Mouse (Mus musculus) ES-Bruce4 (cell line): ENCODE data around the gene Hrh2. TPM values are rescaled to one million over a fixed set of nuclear protein-coding genes. Genes with fewer than 3 reads are reported as not detected.

Source experiments
- H3K27ac ChIP-seq: 2 replicates; pipeline ENCODE4 v1.5.1; 2012; ENCODE audit warnings: low read length, inconsistent platforms; ENCODE audit not compliant: insufficient read depth
- H3K27me3 ChIP-seq: 2 replicates; pipeline ENCODE4 v1.6.1; 2012; ENCODE audit warnings: mild to moderate bottlenecking, low read length, inconsistent platforms; ENCODE audit not compliant: control insufficient read depth, poor library complexity, insufficient read depth, severe bottlenecking
- H3K36me3 ChIP-seq: 2 replicates; pipeline ENCODE4 v1.6.1; 2012; ENCODE audit warnings: inconsistent platforms, mild to moderate bottlenecking, low read length, moderate library complexity; ENCODE audit not compliant: control insufficient read depth, poor library complexity, insufficient read depth, severe bottlenecking
- H3K4me1 ChIP-seq: one replicate; pipeline ENCODE4 v1.8.1; 2011; ENCODE audit warnings: low read length; ENCODE audit not compliant: control insufficient read depth, insufficient read depth
- H3K4me3 ChIP-seq: 2 replicates; pipeline ENCODE4 v1.5.1; 2011; ENCODE audit warnings: low read depth, mild to moderate bottlenecking, low read length
- H3K9ac ChIP-seq: 2 replicates; pipeline ENCODE4 v1.6.1; 2012; ENCODE audit warnings: low read depth, mild to moderate bottlenecking, inconsistent platforms; ENCODE audit not compliant: poor library complexity, severe bottlenecking
- H3K9me3 ChIP-seq: replicated peaks from 2 replicates; pipeline ENCODE4 v1.6.1; 2012; ENCODE audit warnings: mild to moderate bottlenecking, low read length, inconsistent platforms; ENCODE audit not compliant: control insufficient read depth, poor library complexity, insufficient read depth, severe bottlenecking
- CTCF ChIP-seq: IDR thresholded peaks from one replicate; pipeline ENCODE4 v1.8.1; 2011; ENCODE audit warnings: low read depth, low read length
- EP300 ChIP-seq: IDR thresholded peaks from 2 replicates; pipeline ENCODE4 v1.6.1; 2011; ENCODE audit warnings: low read depth, low read length; ENCODE audit not compliant: insufficient read depth
- POLR2A ChIP-seq: IDR thresholded peaks from one replicate; pipeline ENCODE4 v1.8.1; 2011; ENCODE audit warnings: low read length; ENCODE audit not compliant: insufficient read depth
- polyA plus RNA-seq: library from polyadenylated mRNA; stranded (reverse); fragments of >200 nt; gene quantifications from 2 replicates; pipeline ENCODE4 v1.2.4, GENCODE M21; 2011; ENCODE audit warnings: low read depth; ENCODE audit not compliant: missing spikeins, insufficient read depth, insufficient read length

Hrh2 gene
- polyA plus RNA-seq, 1 experiment: not detected

- no peak for TF ChIP-seq POLR2A
- TF ChIP-seq EP300: no peak
- TF ChIP-seq CTCF: no peak
- no peaks in the 10 kb centered on the region for H3K4me1 ChIP-seq
- no peaks in the 10 kb centered on the region for H3K9me3 ChIP-seq
- no peaks in the 10 kb centered on the region for H3K36me3 ChIP-seq
- no peaks in the 10 kb centered on the region for H3K27me3 ChIP-seq
- no peak overlapping the region for H3K27ac ChIP-seq
- H3K9ac ChIP-seq: no peak overlapping the region
- no peak overlapping the region for H3K4me3 ChIP-seq
Measured at GRCm38 (mm10) chr13:54176406-54177020, 15.4 kb upstream of the Hrh2 start.

GRCm38 (mm10) chr13:54177346-54177745, 14.6 kb upstream of the Hrh2 start:
- no peaks in the 10 kb centered on the region for H3K4me1 ChIP-seq
- H3K9me3 ChIP-seq: no peaks in the 10 kb centered on the region
- H3K9ac ChIP-seq: no peak overlapping the region
- no peaks in the 10 kb centered on the region for H3K36me3 ChIP-seq
- H3K27me3 ChIP-seq: no peaks in the 10 kb centered on the region
- TF ChIP-seq CTCF (no peak), POLR2A (no peak), EP300 (no peak)
- H3K4me3 ChIP-seq: no peak overlapping the region
- H3K27ac ChIP-seq: no peak overlapping the region

GRCm38 (mm10) chr13:54178647-54179046, 13.3 kb upstream of the Hrh2 start:
- H3K27ac ChIP-seq: no peak overlapping the region
- H3K9ac ChIP-seq: no peak overlapping the region
- H3K27me3 ChIP-seq: no peaks in the 10 kb centered on the region
- H3K9me3 ChIP-seq: no peaks in the 10 kb centered on the region
- H3K4me1 ChIP-seq: no peaks in the 10 kb centered on the region
- no peak for TF ChIP-seq EP300
- TF ChIP-seq POLR2A: no peak
- no peak for TF ChIP-seq CTCF
- no peaks in the 10 kb centered on the region for H3K36me3 ChIP-seq
- H3K4me3 ChIP-seq: no peak overlapping the region

- no peaks in the 10 kb centered on the region for H3K4me1 ChIP-seq
- no peak overlapping the region for H3K4me3 ChIP-seq
- no peaks in the 10 kb centered on the region for H3K27me3 ChIP-seq
- H3K9ac ChIP-seq: no peak overlapping the region
- no peak overlapping the region for H3K27ac ChIP-seq
- TF ChIP-seq POLR2A (no peak), EP300 (no peak), CTCF (no peak)
- no peaks in the 10 kb centered on the region for H3K36me3 ChIP-seq
- H3K9me3 ChIP-seq: no peaks in the 10 kb centered on the region
Measured at GRCm38 (mm10) chr13:54179971-54180370, 12.0 kb upstream of the Hrh2 start.

GRCm38 (mm10) chr13:54180461-54180860, 11.5 kb upstream of the Hrh2 start:
- Histone ChIP-seq H3K4me3 (no peak overlapping the region), H3K27ac (no peak overlapping the region), H3K27me3 (no peaks in the 10 kb centered on the region), H3K9ac (no peak overlapping the region), H3K4me1 (no peaks in the 10 kb centered on the region), H3K36me3 (no peaks in the 10 kb centered on the region), H3K9me3 (no peaks in the 10 kb centered on the region)
- TF ChIP-seq POLR2A (no peak), EP300 (no peak), CTCF (no peak)

GRCm38 (mm10) chr13:54181318-54181717, 10.6 kb upstream of the Hrh2 start:
- H3K27ac ChIP-seq: no peak overlapping the region
- TF ChIP-seq POLR2A (no peak), EP300 (no peak), CTCF (no peak)
- no peak overlapping the region for H3K9ac ChIP-seq
- no peaks in the 10 kb centered on the region for H3K4me1 ChIP-seq
- H3K27me3 ChIP-seq: no peaks in the 10 kb centered on the region
- no peaks in the 10 kb centered on the region for H3K9me3 ChIP-seq
- H3K36me3 ChIP-seq: no peaks in the 10 kb centered on the region
- no peak overlapping the region for H3K4me3 ChIP-seq
